Mouse (Mus musculus): ENCODE results near the gene Gm11555. TPM values are rescaled to one million over a fixed set of nuclear protein-coding genes. Genes with fewer than 3 reads are reported as not detected.
"Not testable (repeated sequence)": the region's sequence is repeated elsewhere in the genome, so short reads cannot be mapped to it uniquely, and the experiment has no call there.

Gm11555 gene
- total RNA-seq, 2 experiments from 2014 or later: not detected

DNA sequence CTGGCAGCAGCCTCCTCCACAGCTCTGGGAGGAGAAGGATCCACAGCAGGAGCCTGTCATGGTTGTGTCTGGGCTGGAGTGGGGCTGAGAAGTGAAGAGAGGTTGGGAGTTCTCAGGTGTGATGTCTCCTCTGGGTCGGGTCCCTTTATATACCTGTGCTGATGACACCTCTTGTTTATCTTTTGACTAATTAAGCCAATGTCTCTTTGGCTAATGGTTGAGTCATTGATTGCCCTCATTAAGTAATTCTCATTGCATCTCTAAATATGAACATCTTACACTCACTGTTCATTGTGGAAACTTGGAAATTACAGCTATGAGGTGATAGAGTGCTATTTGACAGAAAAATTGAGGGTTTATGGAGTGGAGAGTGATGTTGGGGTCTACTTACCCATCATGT lies 46.8 kb downstream of the Gm11555 start, which contains the start of gene Gm11938:
Gene Gm11938 (minus strand): TSS at position 101 of the 400 bp plus-strand sequence.
- DNase-seq (ENCODE audit: low spot score): not testable (repeated sequence)

Other genes starting within 250 kb of the Gm11555 start
- not detected for gene Krt12, start 228.0 kb downstream of the Gm11555 start, total RNA-seq (2021)
- under 1 TPM in 1 of 2 experiments, not detected in 1; 0.14 TPM for gene Krt20, start 212.1 kb downstream of the Gm11555 start, total RNA-seq (2021)
- gene Krt23, start 157.1 kb downstream of the Gm11555 start, total RNA-seq (2021): not detected
- gene Krt39, start 128.9 kb downstream of the Gm11555 start, total RNA-seq (2021): not detected
- gene Krt40, start 107.1 kb downstream of the Gm11555 start, total RNA-seq (2021): not detected
- under 1 TPM in 1 of 2 experiments, not detected in 1; 0.32 TPM for gene Krtap3-3, start 99.4 kb downstream of the Gm11555 start, total RNA-seq (2021)
- gene Krtap3-2, start 93.4 kb downstream of the Gm11555 start, total RNA-seq (2021): not detected
- gene Gm11939, start 90.8 kb downstream of the Gm11555 start, total RNA-seq (2021): not detected
- not detected for gene Krtap3-1, start 83.6 kb downstream of the Gm11555 start, total RNA-seq (2021)
- gene Krtap1-5, start 69.2 kb downstream of the Gm11555 start, total RNA-seq (2021): not detected
- gene Krtap1-4, start 66.6 kb downstream of the Gm11555 start, total RNA-seq (2021): not detected
- not detected for gene Krtap1-3, start 58.9 kb downstream of the Gm11555 start, total RNA-seq (2021)
- gene Krtap9-3, start 52.1 kb downstream of the Gm11555 start, total RNA-seq (2021): not detected
- gene Gm11938, start 46.9 kb downstream of the Gm11555 start, total RNA-seq (2021): not detected
- not detected for gene Gm11937, start 40.0 kb downstream of the Gm11555 start, total RNA-seq (2021)
- gene Krtap2-4, start 35.4 kb downstream of the Gm11555 start, total RNA-seq (2021): not detected
- not detected for gene Gm11562, start 29.8 kb downstream of the Gm11555 start, total RNA-seq (2021)
- not detected for gene Krtap4-1, start 22.0 kb downstream of the Gm11555 start, total RNA-seq (2021)
- not detected for gene Krtap4-2, start 15.2 kb downstream of the Gm11555 start, total RNA-seq (2021)
- not detected for gene Krtap4-7, start 6.1 kb downstream of the Gm11555 start, total RNA-seq (2021)
- not detected for gene Gm11563, start 8.7 kb upstream of the Gm11555 start, total RNA-seq (2021)
- not detected for gene Krtap4-6, start 15.7 kb upstream of the Gm11555 start, total RNA-seq (2021)
- gene Gm14190, start 40.5 kb upstream of the Gm11555 start, total RNA-seq (2021): not detected
- gene Gm14180, start 84.1 kb upstream of the Gm11555 start, total RNA-seq (2021): not detected
- not detected for gene Gm11595, start 122.7 kb upstream of the Gm11555 start, total RNA-seq (2021)
- not detected for gene Krtap4-8, start 130.5 kb upstream of the Gm11555 start, total RNA-seq (2021)
- not detected for gene Krtap4-9, start 135.0 kb upstream of the Gm11555 start, total RNA-seq (2021)
- gene Gm11596, start 143.2 kb upstream of the Gm11555 start, total RNA-seq (2021): not detected
- gene Gm11569, start 148.7 kb upstream of the Gm11555 start, total RNA-seq (2021): not detected
- not detected for gene Gm11554, start 154.2 kb upstream of the Gm11555 start, total RNA-seq (2021)
- not detected for gene Krtap4-13, start 159.7 kb upstream of the Gm11555 start, total RNA-seq (2021)
- gene Gm11564, start 165.4 kb upstream of the Gm11555 start, total RNA-seq (2021): not detected
- not detected for gene 2300003K06Rik, start 187.8 kb upstream of the Gm11555 start, total RNA-seq (2021)
- not detected for gene Krtap4-16, start 201.4 kb upstream of the Gm11555 start, total RNA-seq (2021)
- not detected for gene Gm11568, start 207.7 kb upstream of the Gm11555 start, total RNA-seq (2021)
- not detected for gene Gm11559, start 214.2 kb upstream of the Gm11555 start, total RNA-seq (2021)
- not detected for gene Krtap9-1, start 223.2 kb upstream of the Gm11555 start, total RNA-seq (2021)
- not detected for gene Gm11567, start 229.0 kb upstream of the Gm11555 start, total RNA-seq (2021)